ENCODE assay signal across 26 mouse cellular contexts in genomic region chr6:116089402-116089801, GRCm38 (mm10).
"Had no signal": no experiment of that assay in that cellular context is flagged by ENCODE, and none has a peak within 500 bp of the region (broad histone marks: within the 10 kb centered on the region; RNA-seq: fewer than 3 reads in every experiment).

No protein-coding gene starts in this region.

- H3K27me3 ChIP-seq: heart, embryonic 13.5 days; heart, embryonic 15.5 days; hindbrain, embryonic 13.5 days; hindbrain, embryonic 15.5 days; kidney, embryonic 15.5 days; limb, embryonic 13.5 days; limb, embryonic 15.5 days; liver, embryonic 12.5 days had no signal

- H3K9me3 ChIP-seq: heart, embryonic 13.5 days; heart, embryonic 15.5 days; hindbrain, embryonic 13.5 days; hindbrain, embryonic 15.5 days; kidney, embryonic 15.5 days; limb, embryonic 13.5 days; limb, embryonic 15.5 days; liver, embryonic 12.5 days had no signal

- H3K4me3 ChIP-seq: gastrocnemius, adult 2 months; heart, adult 2 months; heart, embryonic 13.5 days; heart, embryonic 15.5 days; hindbrain, embryonic 13.5 days; hindbrain, embryonic 15.5 days; kidney, embryonic 15.5 days; limb, embryonic 13.5 days; limb, embryonic 15.5 days; liver, embryonic 12.5 days had no signal

- DNase-seq: gastrocnemius, adult 2 months; gastrocnemius, postnatal 10 days; gastrocnemius, postnatal 25 days; heart, adult 11 months; heart, adult 2 months; heart, postnatal 14 days; heart, postnatal 36 days; kidney, adult 11 months; kidney, adult 2 months; kidney, adult 9 months; kidney, postnatal 14 days; kidney, postnatal 36 days; layer of hippocampus, postnatal 36 days; left cerebral cortex, postnatal 4 days had no signal

- H3K27ac ChIP-seq: gastrocnemius, adult 2 months; heart, adult 2 months; heart, embryonic 13.5 days; heart, embryonic 15.5 days; hindbrain, embryonic 13.5 days; hindbrain, embryonic 15.5 days; kidney, embryonic 15.5 days; kidney, postnatal 0 days; limb, embryonic 13.5 days; limb, embryonic 15.5 days; liver, embryonic 12.5 days; liver, embryonic 14.5 days had no signal

- H3K36me3 ChIP-seq: heart, embryonic 13.5 days; heart, embryonic 15.5 days; hindbrain, embryonic 13.5 days; hindbrain, embryonic 15.5 days; kidney, embryonic 15.5 days; limb, embryonic 13.5 days; limb, embryonic 15.5 days; liver, embryonic 12.5 days had no signal

- H3K4me2 ChIP-seq: heart, embryonic 11.5 days; heart, embryonic 13.5 days; heart, embryonic 15.5 days; hindbrain, embryonic 13.5 days; hindbrain, embryonic 15.5 days; kidney, embryonic 15.5 days; limb, embryonic 13.5 days; limb, embryonic 15.5 days; liver, embryonic 12.5 days had no signal

- H3K9ac ChIP-seq: heart, embryonic 13.5 days; heart, embryonic 15.5 days; hindbrain, embryonic 13.5 days; hindbrain, embryonic 15.5 days; kidney, embryonic 15.5 days; limb, embryonic 13.5 days; limb, embryonic 15.5 days; liver, embryonic 12.5 days; liver, embryonic 14.5 days had no signal

- H3K4me1 ChIP-seq: hindbrain, embryonic 15.5 days; kidney, embryonic 15.5 days; limb, embryonic 13.5 days; limb, embryonic 15.5 days had no signal

- ATAC-seq: intestine, embryonic 16.5 days; liver, embryonic 12.5 days had no signal
